Mouse (Mus musculus) hindlimb bud, embryonic 11.5 days (tissue): Measurements from ENCODE around the gene Fa2h.

Source experiments
- DNase-seq: peaks from one replicate; pipeline ENCODE4 v3.0.0-alpha.2; 2012; ENCODE audit warnings: low read depth, low spot score; ENCODE audit errors: extremely low spot score

Fa2h gene

DNA sequence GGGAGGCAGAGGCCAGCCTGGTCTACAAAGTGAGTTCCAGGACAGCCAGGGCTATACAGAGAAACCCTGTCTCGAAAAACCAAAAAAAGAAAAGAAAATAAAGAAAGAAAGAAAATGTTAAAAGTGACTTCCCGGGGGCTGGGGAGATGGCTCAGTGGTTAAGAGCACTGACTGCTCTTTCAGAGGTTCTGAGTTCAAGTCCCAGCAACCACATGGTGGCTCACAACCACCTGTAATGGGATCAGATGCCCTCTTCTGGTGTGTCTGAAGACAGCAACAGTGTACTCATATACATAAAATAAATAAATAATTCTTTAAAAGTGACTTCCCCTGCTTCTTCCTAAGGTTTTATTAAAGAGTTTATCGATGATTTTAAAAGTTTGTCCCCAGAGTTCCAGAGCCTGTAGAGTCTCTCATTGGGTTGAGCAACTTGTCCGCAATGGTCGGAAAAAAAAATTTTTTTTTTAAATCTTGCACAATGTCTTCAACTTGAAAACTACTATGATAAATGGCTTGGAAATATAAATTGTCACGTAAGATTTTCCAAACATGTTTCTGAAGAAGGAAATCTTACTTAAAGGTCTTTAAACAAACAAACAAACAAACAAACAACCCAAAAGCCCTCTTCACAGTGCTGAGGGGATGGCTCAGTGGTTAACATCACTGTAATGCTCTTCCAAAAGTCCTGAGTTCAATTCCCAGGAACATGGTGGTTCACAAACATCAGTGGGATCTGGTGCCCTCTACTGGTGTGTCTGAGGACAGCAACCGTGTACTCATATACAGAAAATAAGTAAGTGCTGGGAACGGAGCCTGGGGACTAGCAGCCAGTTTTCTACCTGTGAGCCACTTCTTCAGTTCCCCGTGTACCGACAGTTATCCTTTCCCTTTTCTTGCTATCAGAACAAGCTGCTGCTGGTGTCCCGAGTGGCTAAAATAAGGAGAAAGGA, 92.8 kb downstream of the Fa2h start:
- DNase-seq = no peak

DNA sequence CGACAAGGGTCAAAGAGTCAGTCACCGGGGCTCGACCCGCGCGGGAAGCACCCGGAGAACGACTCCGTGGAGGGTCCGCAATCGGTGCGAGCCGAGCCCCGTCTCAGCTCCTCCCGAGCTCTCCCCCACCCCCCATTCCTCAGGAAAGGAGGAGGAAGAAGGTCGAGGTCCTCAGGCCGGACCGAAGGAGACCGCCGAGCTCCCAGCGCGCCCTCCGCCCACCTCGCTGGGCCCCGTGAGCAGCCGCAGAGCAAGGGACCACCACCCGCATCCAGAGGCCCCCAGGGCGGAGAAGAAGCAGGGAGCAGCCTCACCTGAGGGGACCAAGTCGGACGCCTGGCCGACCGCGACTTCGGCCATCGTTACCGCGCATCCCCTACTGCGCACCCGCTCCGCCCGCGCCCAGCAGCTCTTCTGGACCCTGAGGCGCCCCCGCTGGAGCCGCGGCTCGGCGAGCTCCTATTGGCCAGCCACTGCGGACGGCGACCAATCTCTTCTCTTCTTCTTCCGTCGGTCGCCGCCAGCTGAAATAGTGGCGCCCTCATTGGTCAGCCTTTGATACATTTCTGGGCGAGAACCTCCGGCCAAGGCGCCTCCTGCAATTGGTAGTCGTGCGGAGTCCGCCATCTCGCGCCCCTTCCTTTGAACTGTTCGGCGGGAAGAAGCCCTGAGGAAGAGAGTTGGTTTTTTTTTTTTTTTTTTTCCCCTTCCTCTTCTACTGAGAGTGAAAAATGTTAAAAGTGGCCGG, 93.6 kb downstream of the Fa2h start, which contains the start of gene Rfwd3:
TSS of gene Rfwd3 (minus strand) at position 402 of the 748 bp plus-strand sequence.
- DNase-seq = peak; percentile 86

DNA sequence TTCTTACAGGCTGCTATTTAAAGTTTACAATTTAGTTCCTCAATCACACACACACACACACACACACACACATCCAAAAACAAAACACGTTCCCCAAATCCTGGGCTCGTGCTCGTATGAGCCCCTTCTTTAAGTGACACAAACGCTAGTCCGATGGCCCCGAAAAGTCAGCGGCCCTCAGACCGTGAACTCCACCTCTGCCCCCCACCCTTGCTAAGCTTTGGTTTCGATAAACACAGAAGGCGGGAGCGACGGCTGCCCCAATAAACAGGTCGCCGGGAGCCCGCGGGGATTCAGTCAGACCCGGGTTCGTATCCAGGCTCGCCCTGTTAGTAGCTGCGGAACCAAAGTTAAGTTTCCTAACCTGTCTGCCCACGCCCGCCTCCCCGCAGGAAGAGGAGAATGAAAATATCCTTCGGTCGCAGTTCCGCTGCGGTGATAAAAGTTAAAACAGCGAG, 94.2 kb downstream of the Fa2h start:
- DNase-seq = no peak

DNA sequence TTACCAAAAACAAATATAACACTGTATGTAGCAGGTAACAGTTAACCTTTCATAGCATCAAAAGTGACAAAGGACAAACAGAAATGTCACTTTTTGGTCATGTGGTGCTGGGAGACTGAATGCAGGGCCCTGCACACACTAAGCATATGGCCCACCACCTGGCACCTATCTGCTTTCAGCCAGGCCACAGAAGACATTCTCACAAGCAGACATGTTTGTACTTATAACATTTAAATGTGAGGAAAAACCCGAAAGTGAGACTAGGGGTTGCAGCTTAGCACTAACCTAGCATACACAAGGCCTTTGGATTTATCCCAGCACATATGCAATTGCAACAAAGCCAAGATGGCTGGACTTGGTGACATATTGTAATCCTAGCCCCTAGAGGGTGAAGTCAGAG, 95.6 kb downstream of the Fa2h start:
- DNase-seq = no peak
